ENCODE assay signal across 21 mouse cellular contexts in the genomic region with DNA sequence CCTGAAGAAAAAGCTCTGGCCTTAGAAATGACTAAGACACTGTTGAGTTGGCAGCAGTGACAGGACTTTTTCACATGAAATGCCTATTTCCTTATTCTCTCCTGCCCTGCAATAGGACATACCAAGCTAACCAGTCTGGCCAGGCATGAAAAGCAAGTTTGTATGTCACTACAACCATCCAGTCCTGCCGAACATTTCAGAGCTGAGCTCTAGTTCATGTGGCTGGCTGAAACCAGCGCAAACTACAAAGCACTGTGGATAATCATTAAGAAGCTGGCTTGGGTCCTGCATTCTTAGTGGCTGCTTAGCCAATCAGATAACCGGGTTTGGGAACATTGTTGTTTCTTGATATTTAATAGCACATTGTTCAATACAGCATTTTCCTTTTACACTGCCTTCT. TPM values are rescaled to one million over a fixed set of nuclear protein-coding genes. Genes with fewer than 3 reads are reported as not detected.
DNase-seq lines count a peak whose midpoint lies in the region; ATAC-seq and TF ChIP-seq lines count a peak whose summit lies in the region.
"Had no signal": no experiment of that assay in that cellular context is flagged by ENCODE, and none has a peak within 500 bp of the region (broad histone marks: within the 10 kb centered on the region; RNA-seq: fewer than 3 reads in every experiment).

No protein-coding gene starts in this region.

- 55% methylated on average over 3 of the region's 3 CpGs for WGBS in hindbrain, postnatal 0 days
- WGBS in hindbrain, embryonic 13.5 days: 69% methylated on average over 3 of the region's 3 CpGs
- 28% methylated on average over 3 of the region's 3 CpGs for WGBS in forebrain, postnatal 0 days
- 52% methylated on average over 3 of the region's 3 CpGs for WGBS in kidney, postnatal 0 days

- H3K27me3 ChIP-seq in hindbrain, postnatal 0 days (ENCODE audit: insufficient read depth, low read length): 0 out of 2 replicates have a peak, but pooled peaks cover 2% of the 10 kb centered on the region
- no peaks in the 10 kb centered on the region for H3K27me3 ChIP-seq in hindbrain, embryonic 13.5 days
- no peaks in the 10 kb centered on the region for H3K27me3 ChIP-seq in Patski
- H3K27me3 ChIP-seq in forebrain, postnatal 0 days (ENCODE audit: insufficient read depth, low read length): no peaks in the 10 kb centered on the region
- H3K27me3 ChIP-seq in kidney, postnatal 0 days (ENCODE audit: insufficient read depth, low read length): no peaks in the 10 kb centered on the region
- H3K27me3 ChIP-seq: embryonic facial prominence, embryonic 12.5 days; midbrain, embryonic 15.5 days had no signal

- no peaks in the 10 kb centered on the region for H3K36me3 ChIP-seq in hindbrain, postnatal 0 days (ENCODE audit: insufficient read depth, low read length)
- no peaks in the 10 kb centered on the region for H3K36me3 ChIP-seq in hindbrain, embryonic 13.5 days
- H3K36me3 ChIP-seq in forebrain, postnatal 0 days (ENCODE audit: insufficient read depth): no peaks in the 10 kb centered on the region
- no peaks in the 10 kb centered on the region for H3K36me3 ChIP-seq in kidney, postnatal 0 days (ENCODE audit: insufficient read depth, low read length)
- H3K36me3 ChIP-seq: embryonic facial prominence, embryonic 12.5 days; heart, embryonic 13.5 days; hindbrain, embryonic 12.5 days; limb, embryonic 10.5 days; midbrain, embryonic 15.5 days had no signal

- CTCF ChIA-PET in Patski (lab: Charles Lee): interaction anchor here (0.8 to 4.4 kb wide), 7 partner anchors 18 to 367 kb away, joined by 3 to 92 read pairs (median 5); no protein-coding TSS in a partner anchor

- POLR2A ChIA-PET in Patski (lab: Charles Lee): no interaction called here

- no peak overlapping the region for H3K4me2 ChIP-seq in hindbrain, postnatal 0 days (ENCODE audit: low read depth, low read length)
- H3K4me2 ChIP-seq in hindbrain, embryonic 13.5 days: no peak overlapping the region
- H3K4me2 ChIP-seq in forebrain, postnatal 0 days (ENCODE audit: low read depth): no peak overlapping the region
- H3K4me2 ChIP-seq in kidney, postnatal 0 days (ENCODE audit: low read length): no peak overlapping the region
- H3K4me2 ChIP-seq: hindbrain, embryonic 12.5 days had no signal

- in situ Hi-C loops in Patski (cut with MboI; ENCODE audit: low pct_unique_long_range_greater_than_20kb): loop anchor here (5.0 to 10.0 kb wide), 2 partner anchors 359 to 522 kb away; no protein-coding TSS in a partner anchor

- peaks cover 4% of the 10 kb centered on the region; the same call in 1 of the 2 replicates for H3K4me1 ChIP-seq in hindbrain, postnatal 0 days (ENCODE audit: insufficient read depth, low read length)
- H3K4me1 ChIP-seq in hindbrain, embryonic 13.5 days (replicated peaks): peaks cover 6% of the 10 kb centered on the region
- H3K4me1 ChIP-seq in forebrain, postnatal 0 days (ENCODE audit: insufficient read depth): no peaks in the 10 kb centered on the region
- no peaks in the 10 kb centered on the region; the same call in 1 of the 2 replicates for H3K4me1 ChIP-seq in kidney, postnatal 0 days (replicated peaks; ENCODE audit: insufficient read depth, low read length)
- H3K4me1 ChIP-seq: embryonic facial prominence, embryonic 12.5 days; heart, embryonic 13.5 days; hindbrain, embryonic 12.5 days; midbrain, embryonic 15.5 days had no signal

- ATAC-seq in hindbrain, postnatal 0 days: no peak
- no peak for ATAC-seq in hindbrain, embryonic 13.5 days (ENCODE audit: low FRiP score)
- ATAC-seq in Patski: peak; percentile 15
- ATAC-seq in forebrain, postnatal 0 days: no peak
- ATAC-seq in kidney, postnatal 0 days (replicated peaks; ENCODE audit: low FRiP score, low read depth): peak; percentile 60; the same call in 1 of the 2 replicates
- no peak for ATAC-seq in megakaryocyte progenitor cell, adult 5-6 weeks (replicated peaks; ENCODE audit: poor library complexity)
- ATAC-seq: intestine, embryonic 16.5 days had no signal

- peak; percentile 19 for DNase-seq in hindbrain, postnatal 0 days (ENCODE audit: low spot score)
- no peak for DNase-seq in Patski (ENCODE audit: low read depth, low spot score)
- peak; percentile 23 for DNase-seq in forebrain, postnatal 0 days
- DNase-seq in kidney, postnatal 0 days (ENCODE audit: low spot score): peak; percentile 46
- DNase-seq in frontal cortex, postnatal 14 days (ENCODE audit: low spot score in 2 of 2): no peak
- no peak for DNase-seq in left cerebral cortex, postnatal 4 days
- DNase-seq: B cell, adult 2 months; cerebellum, adult 11-12 months; thymus, postnatal 36 days had no signal

- no peaks in the 10 kb centered on the region for H3K9me3 ChIP-seq in hindbrain, postnatal 0 days (ENCODE audit: low read length)
- H3K9me3 ChIP-seq in hindbrain, embryonic 13.5 days: no peaks in the 10 kb centered on the region
- no peaks in the 10 kb centered on the region for H3K9me3 ChIP-seq in forebrain, postnatal 0 days (ENCODE audit: low read length)
- H3K9me3 ChIP-seq in kidney, postnatal 0 days (replicated peaks; ENCODE audit: low read length): no peaks in the 10 kb centered on the region
- H3K9me3 ChIP-seq: embryonic facial prominence, embryonic 12.5 days; heart, embryonic 13.5 days; hindbrain, embryonic 12.5 days; limb, embryonic 10.5 days; midbrain, embryonic 15.5 days had no signal

- no peak overlapping the region for H3K4me3 ChIP-seq in hindbrain, postnatal 0 days (ENCODE audit: low read length)
- H3K4me3 ChIP-seq in hindbrain, embryonic 13.5 days: no peak overlapping the region
- H3K4me3 ChIP-seq in forebrain, postnatal 0 days (ENCODE audit: low read depth, low read length): no peak overlapping the region
- no peak overlapping the region for H3K4me3 ChIP-seq in kidney, postnatal 0 days (replicated peaks; ENCODE audit: low read depth, low read length)
- H3K4me3 ChIP-seq: embryonic facial prominence, embryonic 12.5 days; heart, embryonic 13.5 days; hindbrain, embryonic 12.5 days; limb, embryonic 10.5 days; midbrain, embryonic 15.5 days had no signal

- intact Hi-C loops in left cerebral cortex, postnatal 4 days (cut with DNase I): loop anchor here (5.0 kb wide), 1 partner anchor 369 kb away; no protein-coding TSS in a partner anchor

- no peak for TF ChIP-seq CTCF in hindbrain, postnatal 0 days (IDR thresholded peaks at IDR 0.05; ENCODE audit: low read depth)
- TF ChIP-seq CTCF in Patski (IDR thresholded peaks at IDR 0.05): no peak
- no peak for TF ChIP-seq CTCF in forebrain, postnatal 0 days (IDR thresholded peaks at IDR 0.05; ENCODE audit: low read depth)
- no peak for TF ChIP-seq CTCF in kidney, postnatal 0 days (IDR thresholded peaks at IDR 0.05; ENCODE audit: low read depth)

- no peak overlapping the region for H3K27ac ChIP-seq in hindbrain, postnatal 0 days
- H3K27ac ChIP-seq in hindbrain, embryonic 13.5 days: no peak overlapping the region
- H3K27ac ChIP-seq in forebrain, postnatal 0 days (ENCODE audit: low read depth, low read length): no peak overlapping the region
- H3K27ac ChIP-seq in kidney, postnatal 0 days: peak overlapping the region; percentile 48; the same call in 1 of the 2 replicates
- H3K27ac ChIP-seq: embryonic facial prominence, embryonic 12.5 days; heart, embryonic 13.5 days; hindbrain, embryonic 12.5 days; limb, embryonic 10.5 days; liver, embryonic 14.5 days; macrophage; midbrain, embryonic 15.5 days had no signal

- H3K9ac ChIP-seq in hindbrain, postnatal 0 days (replicated peaks; ENCODE audit: low read length): no peak overlapping the region
- H3K9ac ChIP-seq in hindbrain, embryonic 13.5 days: no peak overlapping the region
- H3K9ac ChIP-seq in forebrain, postnatal 0 days: no peak overlapping the region
- no peak overlapping the region for H3K9ac ChIP-seq in kidney, postnatal 0 days (ENCODE audit: low read depth, low read length)
- H3K9ac ChIP-seq: embryonic facial prominence, embryonic 12.5 days; heart, embryonic 13.5 days; hindbrain, embryonic 12.5 days; liver, embryonic 14.5 days; midbrain, embryonic 15.5 days had no signal

RNA-seq across cellular contexts. Expression of a gene that starts 13.5 kb away (rescaled TPM):
- 1.0 and 2.9 TPM in 2 replicates for total RNA-seq in hindbrain, postnatal 0 days (2014; rRNA removed)
- polyA plus RNA-seq in hindbrain, postnatal 0 days (2015; fragmentation: Nextera tagmentation; extraction: Ambion mirVana): 0.49 TPM in 2 replicates
- polyA plus RNA-seq in hindbrain, embryonic 13.5 days (2015; fragmentation: Nextera tagmentation; extraction: Ambion mirVana): not detected in 2 replicates
- 19.4 TPM for polyA plus RNA-seq in Patski (2021)
- total RNA-seq in forebrain, postnatal 0 days (2014; rRNA removed): 1.0 and 2.2 TPM in 2 replicates
- 0.19 TPM in 2 replicates for polyA plus RNA-seq in forebrain, postnatal 0 days (2015; fragmentation: Nextera tagmentation; extraction: Ambion mirVana)
- 0.08 TPM in 1 of 2 replicates, not detected in the other for polyA plus RNA-seq in kidney, postnatal 0 days (2015; fragmentation: Nextera tagmentation; extraction: Ambion mirVana)
- not detected in 2 replicates for total RNA-seq in megakaryocyte progenitor cell, adult 5-6 weeks (2015)
- total RNA-seq in megakaryocyte progenitor cell, adult 5-6 weeks (2017): not detected in 2 replicates
- 1 to 10 TPM; 4.3 to 4.5 TPM for total RNA-seq in left cerebral cortex, postnatal 4 days (2021)
- total RNA-seq: granulocyte monocyte progenitor cell, adult 5-6 weeks had no signal
- polyA plus RNA-seq: liver, embryonic 14.5 days; macrophage; spleen, adult 2 months had no signal

Comparison
In these comparisons a context has a peak if more than half of its experiments do, and no peak if none do; other contexts are left out.
1. ATAC-seq: peak in Patski (single experiment) and kidney, postnatal 0 days (single experiment); none in hindbrain, postnatal 0 days (single experiment), hindbrain, embryonic 13.5 days (single experiment), forebrain, postnatal 0 days (single experiment) and megakaryocyte progenitor cell, adult 5-6 weeks (single experiment).
2. DNase-seq: peak in hindbrain, postnatal 0 days (single experiment), forebrain, postnatal 0 days (single experiment) and kidney, postnatal 0 days (single experiment); none in Patski (single experiment), frontal cortex, postnatal 14 days (0 of 2) and left cerebral cortex, postnatal 4 days (single experiment).
3. RNA of a gene that starts 13.5 kb away (polyA plus RNA-seq): 19.4 TPM in Patski (single experiment); 0.49 TPM in hindbrain, postnatal 0 days, 0.19 TPM in forebrain, postnatal 0 days, 0.08 TPM in kidney, postnatal 0 days and not detected in hindbrain, embryonic 13.5 days; every median in the first group is over 10 times any median in the second.